In genomic region chr11:58948542-58949479, GRCm38 (mm10) we compare ENCODE assay signal across 8 mouse cellular contexts. TPM values are rescaled to one million over a fixed set of nuclear protein-coding genes. Genes with fewer than 3 reads are reported as not detected.
DNase-seq lines count a peak whose midpoint lies in the region; ATAC-seq and TF ChIP-seq lines count a peak whose summit lies in the region.

TSS of gene Hist3h2ba (plus strand) at chr11:58948920.

- H3K9me3 ChIP-seq in E14TG2a.4 (ENCODE audit: low read length), result no peaks in the 10 kb centered on the region
- H3K9me3 ChIP-seq in liver, postnatal 0 days (ENCODE audit: low read length), result no peaks in the 10 kb centered on the region
- H3K9me3 ChIP-seq in neural tube, embryonic 14.5 days (ENCODE audit: control insufficient read depth, low read length), result no peaks in the 10 kb centered on the region

- H3K4me1 ChIP-seq in E14TG2a.4 (replicated peaks; ENCODE audit: low read depth, low read length), result peaks cover 21% of the 10 kb centered on the region
- peaks cover 22% of the 10 kb centered on the region for H3K4me1 ChIP-seq in liver, postnatal 0 days (ENCODE audit: insufficient read depth)
- H3K4me1 ChIP-seq in neural tube, embryonic 14.5 days (ENCODE audit: control insufficient read depth, insufficient read depth, low read length), result peaks cover 18% of the 10 kb centered on the region
- H3K4me1 ChIP-seq in thymus, adult 2 months (replicated peaks; ENCODE audit: control insufficient read depth, insufficient read depth, low read length), result peaks cover 8% of the 10 kb centered on the region; the same call in 1 of the 2 replicates

- peak within 1 kb of the TSS; percentile 72 for H3K4me2 ChIP-seq in liver, postnatal 0 days (ENCODE audit: low read depth, low read length)
- H3K4me2 ChIP-seq in neural tube, embryonic 14.5 days (ENCODE audit: low read depth, low read length), result peak within 1 kb of the TSS; percentile 45

- H3K27ac ChIP-seq in layer of hippocampus, adult 2 months, result peak within 1 kb of the TSS; percentile 98
- H3K27ac ChIP-seq in liver, postnatal 0 days (ENCODE audit: low read depth), result peak within 1 kb of the TSS; percentile 65
- peak within 1 kb of the TSS; percentile 95 for H3K27ac ChIP-seq in neural tube, embryonic 14.5 days (ENCODE audit: low read depth, low read length)
- peak within 1 kb of the TSS; percentile 92 for H3K27ac ChIP-seq in thymus, adult 2 months (ENCODE audit: control insufficient read depth, insufficient read depth, low read length)

- peak; percentile 99 for DNase-seq in brain, embryonic 14.5 days (ENCODE audit: low read depth)
- DNase-seq in heart, postnatal 4 days, result no peak
- peak; percentile 74 to 92 for DNase-seq in layer of hippocampus, adult 2 months (ENCODE audit: low spot score in 2 of 2)
- peak; percentile 53 for DNase-seq in liver, postnatal 0 days
- peak; percentile 79 for DNase-seq in thymus, adult 2 months

- TF ChIP-seq EP300 in liver, postnatal 0 days (IDR thresholded peaks at IDR 0.05; ENCODE audit: low read depth), result peak; percentile 51; the same call in 1 of the 2 replicates

- under 1% methylated on average over 40 of the region's 48 CpGs for WGBS in liver, postnatal 0 days (ENCODE audit: insufficient replicate concordance)
- under 1% methylated on average over 48 of the region's 48 CpGs for WGBS in neural tube, embryonic 14.5 days
- WGBS in thymus, adult 2 months, result 1% methylated on average over 48 of the region's 48 CpGs

- H3K36me3 ChIP-seq in E14TG2a.4 (ENCODE audit: insufficient read depth, low read length), result no peaks in the 10 kb centered on the region
- H3K36me3 ChIP-seq in liver, postnatal 0 days (replicated peaks; ENCODE audit: insufficient read depth, low read length), result no peaks in the 10 kb centered on the region
- H3K36me3 ChIP-seq in neural tube, embryonic 14.5 days (ENCODE audit: control insufficient read depth, insufficient read depth, low read length), result no peaks in the 10 kb centered on the region
- H3K36me3 ChIP-seq in thymus, adult 2 months (ENCODE audit: control insufficient read depth, insufficient read depth, low read length), result no peaks in the 10 kb centered on the region

- no peak for TF ChIP-seq CTCF in E14TG2a.4 (conservative IDR thresholded peaks at IDR 0.05; ENCODE audit: low read length)
- TF ChIP-seq CTCF in brain, embryonic 14.5 days (IDR thresholded peaks at IDR 0.05; ENCODE audit: borderline replicate concordance, extremely low read depth, insufficient read depth, insufficient read length), result no peak
- TF ChIP-seq CTCF in layer of hippocampus, adult 2 months (conservative IDR thresholded peaks at IDR 0.05), result no peak
- no peak for TF ChIP-seq CTCF in liver, postnatal 0 days (IDR thresholded peaks at IDR 0.05; ENCODE audit: low read depth)
- no peak for TF ChIP-seq CTCF in thymus, adult 2 months (IDR thresholded peaks at IDR 0.05; ENCODE audit: borderline replicate concordance, control insufficient read depth, extremely low read depth, insufficient read depth, low read length, poor library complexity)

- ATAC-seq in erythroblast, adult 5-6 weeks (replicated peaks; ENCODE audit: low FRiP score, poor library complexity, severe bottlenecking), result peak; percentile 85
- peak; percentile 84 for ATAC-seq in liver, postnatal 0 days
- ATAC-seq in neural tube, embryonic 14.5 days (ENCODE audit: low read depth), result peak; percentile 93

- H3K4me3 ChIP-seq in E14TG2a.4 (replicated peaks; ENCODE audit: low read length), result peak within 1 kb of the TSS; percentile 78
- peak within 1 kb of the TSS; percentile 77 for H3K4me3 ChIP-seq in layer of hippocampus, adult 2 months
- H3K4me3 ChIP-seq in liver, postnatal 0 days (ENCODE audit: low read depth, low read length), result peak within 1 kb of the TSS; percentile 48
- peak within 1 kb of the TSS; percentile 51 for H3K4me3 ChIP-seq in neural tube, embryonic 14.5 days (ENCODE audit: low read depth, low read length)
- peak within 1 kb of the TSS; percentile 60 for H3K4me3 ChIP-seq in thymus, adult 2 months (ENCODE audit: control insufficient read depth, insufficient read depth, low read length)

- peak; percentile 87; the same call in 1 of the 2 replicates for TF ChIP-seq POLR2A in brain, embryonic 14.5 days (IDR thresholded peaks at IDR 0.05; ENCODE audit: borderline replicate concordance, extremely low read depth, insufficient read depth, insufficient read length, poor library complexity, severe bottlenecking)
- TF ChIP-seq POLR2A in thymus, adult 2 months (IDR thresholded peaks at IDR 0.05; ENCODE audit: control insufficient read depth, extremely low read depth, insufficient read depth, low read length, poor library complexity), result peak; percentile 97

- H3K9ac ChIP-seq in liver, postnatal 0 days (replicated peaks), result peak within 1 kb of the TSS; percentile 59
- H3K9ac ChIP-seq in neural tube, embryonic 14.5 days (replicated peaks; ENCODE audit: low read depth, low read length), result peak within 1 kb of the TSS; percentile 78

- peaks cover 71% of the 10 kb centered on the region for H3K27me3 ChIP-seq in E14TG2a.4 (ENCODE audit: insufficient read depth, low read length)
- peaks cover 27% of the 10 kb centered on the region for H3K27me3 ChIP-seq in liver, postnatal 0 days (ENCODE audit: insufficient read depth, low read length)
- no peaks in the 10 kb centered on the region for H3K27me3 ChIP-seq in neural tube, embryonic 14.5 days (ENCODE audit: control insufficient read depth, insufficient read depth, low read length)
- H3K27me3 ChIP-seq in thymus, adult 2 months (ENCODE audit: control insufficient read depth, insufficient read depth, low read length), result no peaks in the 10 kb centered on the region

RNA-seq across cellular contexts. Expression of gene Hist3h2ba, which starts in this region (rescaled TPM):
- 726 and 1,077 TPM in 2 replicates for polyA plus RNA-seq in brain, embryonic 14.5 days (2012; rRNA removed)
- total RNA-seq in erythroblast, adult 5-6 weeks (2015; ENCODE audit: low replicate concordance), result 7.5 and 25.9 TPM in 2 replicates
- total RNA-seq in erythroblast, adult 5-6 weeks (2017; ENCODE audit: low replicate concordance), result 40.6 and 51.9 TPM in 2 replicates
- 10 to 100 TPM; 21.8 to 22.6 TPM for total RNA-seq in heart, postnatal 4 days (2021)
- 100 to 1,000 TPM in 1 of 2 experiments, 10 to 100 TPM in 1; 91.3 to 103 TPM for total RNA-seq in layer of hippocampus, adult 2 months (2021)
- 4.9 and 10.0 TPM in 2 replicates for polyA plus RNA-seq in liver, postnatal 0 days (2015; fragmentation: Nextera tagmentation; extraction: Ambion mirVana)
- polyA plus RNA-seq in neural tube, embryonic 14.5 days (2014; fragmentation: Nextera tagmentation; extraction: Ambion mirVana), result 115 and 117 TPM in 2 replicates
- 47.2 and 96.5 TPM in 2 replicates for polyA plus RNA-seq in thymus, adult 2 months (2012; rRNA removed)
